8 mouse cellular contexts compared by ENCODE assay signal in genomic region chr2:166180744-166181508, GRCm38 (mm10). TPM values are rescaled to one million over a fixed set of nuclear protein-coding genes. Genes with fewer than 3 reads are reported as not detected.
DNase-seq lines count a peak whose midpoint lies in the region; ATAC-seq lines count a peak whose summit lies in the region.

No protein-coding gene starts in this region.

- H3K9ac ChIP-seq in forebrain, embryonic 12.5 days = no peak overlapping the region
- no peak overlapping the region for H3K9ac ChIP-seq in lung, embryonic 16.5 days (ENCODE audit: low read length)

- peak; percentile 44 to 67 for DNase-seq in urinary bladder, adult 18-20 months (ENCODE audit: low spot score in 2 of 2)
- DNase-seq in urinary bladder, postnatal 10 days (ENCODE audit: low spot score) = no peak
- DNase-seq in heart, postnatal 36 days = peak; percentile 71 to 76
- peak; percentile 43 for DNase-seq in large intestine, adult 2 months (ENCODE audit: low read depth, low spot score)
- DNase-seq in right cerebral cortex, postnatal 14 days = peak; percentile 38
- no peak for DNase-seq in thymus, postnatal 4 days

- peaks cover 32% of the 10 kb centered on the region for H3K27me3 ChIP-seq in forebrain, embryonic 12.5 days
- H3K27me3 ChIP-seq in lung, embryonic 16.5 days (ENCODE audit: control insufficient read depth, insufficient read depth, low read depth, low read length) = no peaks in the 10 kb centered on the region

- no peaks in the 10 kb centered on the region for H3K9me3 ChIP-seq in forebrain, embryonic 12.5 days
- H3K9me3 ChIP-seq in lung, embryonic 16.5 days (ENCODE audit: control insufficient read depth, low read length) = no peaks in the 10 kb centered on the region

- H3K27ac ChIP-seq in forebrain, embryonic 12.5 days = peak overlapping the region; percentile 88
- peak overlapping the region; percentile 47; the same call in 1 of the 2 replicates for H3K27ac ChIP-seq in lung, embryonic 16.5 days (ENCODE audit: low read length)

- peaks cover 37% of the 10 kb centered on the region for H3K4me1 ChIP-seq in forebrain, embryonic 12.5 days
- peaks cover 15% of the 10 kb centered on the region for H3K4me1 ChIP-seq in lung, embryonic 16.5 days (replicated peaks; ENCODE audit: control insufficient read depth, insufficient read depth, low read length)

- H3K4me2 ChIP-seq in forebrain, embryonic 12.5 days = peak overlapping the region; percentile 30
- no peak overlapping the region for H3K4me2 ChIP-seq in lung, embryonic 16.5 days (ENCODE audit: low read depth, low read length)

- intact Hi-C loops in heart, postnatal 36 days (cut with DNase I) = no loop called here

- no peaks in the 10 kb centered on the region for H3K36me3 ChIP-seq in forebrain, embryonic 12.5 days (replicated peaks)
- no peaks in the 10 kb centered on the region for H3K36me3 ChIP-seq in lung, embryonic 16.5 days (ENCODE audit: control insufficient read depth, insufficient read depth, low read length)

- WGBS in forebrain, embryonic 12.5 days = 14% methylated on average over 11 of the region's 11 CpGs
- 6% methylated on average over 11 of the region's 11 CpGs for WGBS in large intestine, adult 2 months
- WGBS in lung, embryonic 16.5 days = 15% methylated on average over 11 of the region's 11 CpGs

- peak; percentile 49 for ATAC-seq in forebrain, embryonic 12.5 days (ENCODE audit: low FRiP score)
- peak; percentile 87 for ATAC-seq in lung, embryonic 16.5 days (ENCODE audit: low read depth)

- H3K4me3 ChIP-seq in forebrain, embryonic 12.5 days (replicated peaks) = no peak overlapping the region
- H3K4me3 ChIP-seq in lung, embryonic 16.5 days (ENCODE audit: low read length) = no peak overlapping the region

RNA-seq across cellular contexts. Expression of gene Sulf2, which starts 25.5 kb away (rescaled TPM):
- polyA plus RNA-seq in forebrain, embryonic 12.5 days (2016; fragmentation: Nextera tagmentation; extraction: Ambion mirVana) = 67.1 and 77.9 TPM in 2 replicates
- 10 to 100 TPM; 37.9 to 42.1 TPM for total RNA-seq in heart, postnatal 36 days (2021)
- 22.4 and 66.5 TPM in 2 replicates for polyA plus RNA-seq in large intestine, adult 2 months (2012; rRNA removed)
- 23.8 and 28.2 TPM in 2 replicates for polyA plus RNA-seq in lung, embryonic 16.5 days (2015; fragmentation: Nextera tagmentation; extraction: Ambion mirVana)

Comparison
In these comparisons a context has a peak if more than half of its experiments do, and no peak if none do; other contexts are left out.
1. DNase-seq: peak in urinary bladder, adult 18-20 months (2 of 2), heart, postnatal 36 days (2 of 2), large intestine, adult 2 months (single experiment) and right cerebral cortex, postnatal 14 days (single experiment); none in urinary bladder, postnatal 10 days (single experiment) and thymus, postnatal 4 days (single experiment).